Mouse (Mus musculus): ENCODE measurements around the gene Lmo1.

Lmo1 gene

DNA sequence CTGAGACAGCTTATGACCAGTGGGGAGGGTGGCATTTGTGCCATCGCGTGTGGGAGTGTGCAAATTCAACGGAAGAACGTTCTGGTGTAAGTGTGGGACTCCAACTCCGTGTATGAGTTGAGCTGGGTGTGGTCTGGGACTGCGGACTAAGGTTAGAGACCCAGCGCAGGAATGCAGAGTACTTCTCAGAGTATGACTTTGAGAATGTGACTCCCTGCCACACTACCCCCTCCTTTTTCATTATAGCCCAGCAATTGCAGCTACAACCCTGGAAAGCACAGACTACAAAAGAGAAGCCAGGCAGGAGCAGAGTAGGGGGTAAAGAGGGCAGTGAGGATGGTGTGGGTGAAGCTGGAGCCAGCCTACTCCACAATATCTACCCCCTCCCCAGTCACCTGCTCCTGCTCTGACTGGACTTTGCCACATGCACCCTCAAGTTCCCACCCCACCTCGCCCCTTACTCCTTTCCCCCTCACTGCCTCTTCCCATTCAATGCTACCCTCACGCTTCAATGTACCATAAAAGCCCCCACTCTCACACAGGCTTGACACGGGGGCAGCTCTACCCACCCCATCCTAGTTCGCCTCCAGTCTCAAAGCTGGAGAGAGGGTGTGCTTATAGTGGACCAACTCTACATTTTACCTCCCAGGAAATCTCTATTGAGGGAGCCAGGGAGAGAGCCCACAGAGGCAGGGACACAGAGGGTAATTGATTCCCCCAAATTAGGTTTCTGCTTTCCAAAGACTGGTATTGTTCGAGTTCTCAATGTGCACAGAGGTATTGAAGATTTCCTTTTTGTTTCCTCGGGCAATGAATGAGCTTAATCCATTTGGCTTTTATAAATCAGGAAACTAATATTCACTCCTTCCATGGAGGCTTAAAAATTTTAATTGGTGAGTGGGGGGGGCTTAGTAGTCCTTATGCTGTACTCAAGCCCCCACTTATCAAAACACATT lies 941 bp upstream of the Lmo1 start:
- no peak for DNase-seq (ENCODE audit: low read depth, low spot score)

DNA sequence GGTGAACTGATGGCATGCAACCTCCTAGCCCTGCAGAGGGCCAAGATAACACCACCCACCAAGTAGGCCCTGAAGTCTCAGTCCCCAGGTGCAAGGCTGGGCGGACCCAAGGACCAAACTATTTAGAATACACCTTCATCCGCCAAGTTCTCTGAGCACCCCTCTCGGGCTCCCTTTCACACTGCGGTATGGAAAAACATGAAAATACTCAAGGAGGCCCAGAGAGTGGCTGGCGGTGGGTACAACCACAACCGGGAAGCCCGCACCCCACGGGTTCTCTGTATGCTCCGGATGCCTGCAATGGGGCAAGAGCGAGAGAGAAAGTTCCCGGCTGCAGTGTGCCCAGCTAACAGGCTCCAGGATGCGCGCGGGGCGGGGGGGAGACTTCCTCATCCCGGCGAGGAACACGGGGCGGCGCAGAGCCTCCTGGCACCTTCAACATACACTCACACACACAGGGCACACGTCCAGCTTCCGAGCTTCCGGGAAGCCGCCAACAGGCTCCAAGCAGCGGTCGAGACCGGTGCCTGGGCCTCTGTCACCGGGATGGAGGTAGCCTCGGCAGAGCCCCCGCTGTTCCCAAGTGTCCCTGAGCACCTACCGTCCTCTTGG lies 564 bp downstream of the Lmo1 start:
- DNase-seq (ENCODE audit: low read depth, low spot score): no peak

DNA sequence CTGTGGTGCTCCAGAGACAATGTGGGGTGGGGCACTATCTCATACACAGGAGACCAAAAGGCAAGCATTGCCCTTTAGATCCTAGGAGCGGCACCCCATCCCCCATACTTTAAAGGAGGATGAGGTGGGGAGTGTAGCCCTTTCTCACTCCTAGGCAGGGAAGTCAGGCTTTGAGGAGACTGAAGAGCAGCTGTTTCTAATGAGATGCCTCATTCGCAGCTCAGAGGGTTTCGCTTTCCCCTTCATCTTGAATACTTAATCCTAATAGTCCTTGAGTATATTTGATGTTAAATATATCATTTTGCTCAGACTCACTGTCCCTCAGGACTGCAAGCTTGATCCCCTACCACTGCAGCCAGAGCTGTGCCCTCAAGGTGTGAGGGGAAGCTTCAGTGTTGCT lies 3.1 kb downstream of the Lmo1 start:
- DNase-seq (ENCODE audit: low read depth, low spot score): no peak

DNA sequence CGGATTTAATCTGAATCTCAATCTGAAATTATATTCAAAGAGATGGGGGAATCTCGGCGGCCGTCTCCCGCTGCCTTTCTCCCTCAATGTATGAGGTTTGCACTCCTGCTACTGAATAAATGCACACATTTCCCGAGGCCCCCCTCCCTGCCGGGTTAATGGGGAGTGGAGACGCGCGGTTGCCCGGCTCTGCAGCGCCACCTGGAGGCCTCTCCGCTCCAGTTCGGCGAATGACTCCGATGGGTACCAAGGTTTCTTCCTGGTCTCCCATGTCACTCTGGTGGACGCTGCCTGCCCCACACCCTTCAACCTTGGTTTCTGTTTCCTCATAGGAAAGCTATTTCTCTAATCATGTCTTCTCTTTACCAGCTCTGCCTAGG lies 4.6 kb downstream of the Lmo1 start:
- DNase-seq (ENCODE audit: low read depth, low spot score): peak; percentile 43

DNA sequence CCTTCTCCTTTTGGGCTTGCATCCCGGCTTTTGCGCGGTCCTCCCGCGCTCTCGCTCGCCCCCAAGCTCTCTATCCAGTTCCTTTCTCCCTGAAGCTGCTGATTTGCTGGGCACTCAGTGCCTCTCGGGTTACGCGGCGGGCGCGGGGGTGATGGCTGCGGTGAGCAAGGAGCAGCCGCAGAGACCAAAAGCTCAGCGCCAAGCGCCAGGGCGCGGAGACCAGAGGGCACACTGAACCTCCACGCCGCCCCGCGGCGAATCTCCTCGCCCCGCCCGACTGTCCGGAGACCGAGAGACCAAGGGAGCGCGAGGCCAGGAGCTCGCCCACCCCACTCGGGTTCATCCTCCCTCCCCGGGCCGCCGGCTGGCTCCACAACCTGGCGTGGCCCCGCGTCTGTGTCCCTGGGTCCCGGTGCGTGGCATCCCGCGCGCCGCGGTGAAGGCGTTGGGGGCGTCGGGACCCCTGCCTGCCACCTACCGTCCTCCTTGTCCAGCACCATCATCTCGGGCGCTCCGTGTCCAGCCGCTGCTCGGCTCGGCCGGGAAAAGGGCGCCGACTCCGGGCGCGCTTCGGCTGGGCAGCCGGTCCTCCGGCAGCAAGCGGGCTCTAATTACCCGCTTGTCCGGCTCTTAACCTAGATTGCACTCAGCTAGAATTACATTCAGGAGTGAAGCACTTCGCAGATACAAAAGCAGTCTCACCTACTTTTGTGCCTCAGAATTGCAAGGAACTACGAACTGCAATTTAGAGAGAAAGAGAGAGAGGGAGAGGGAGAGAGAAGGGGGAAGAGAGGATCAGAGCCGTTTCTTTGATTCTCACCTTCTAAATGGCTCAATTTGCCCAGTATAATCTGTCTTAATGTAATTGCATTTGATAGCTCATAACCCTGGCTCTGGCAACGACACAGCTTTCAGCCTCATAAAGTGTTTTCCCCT lies 5.2 kb downstream of the Lmo1 start:
- DNase-seq (ENCODE audit: low read depth, low spot score): no peak

DNA sequence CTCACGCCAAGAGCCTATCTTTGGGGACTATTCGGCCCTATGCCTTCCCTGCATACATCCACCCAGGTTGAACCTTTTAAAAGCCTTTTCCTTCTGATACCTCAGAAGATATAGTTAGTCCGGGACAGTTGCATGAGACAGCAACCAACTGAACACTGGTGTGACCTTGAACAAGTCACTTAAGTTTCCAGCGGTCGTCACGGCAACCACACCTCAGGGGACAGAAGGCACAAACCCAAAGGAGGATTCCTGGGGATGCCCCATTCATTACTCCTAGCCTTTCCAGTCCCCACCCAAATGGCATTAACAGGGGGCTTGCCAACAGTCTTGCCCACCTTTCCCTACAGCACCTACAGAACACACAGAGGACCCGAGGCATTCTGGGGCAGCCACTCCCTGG lies 6.3 kb downstream of the Lmo1 start:
- DNase-seq (ENCODE audit: low read depth, low spot score): no peak

DNA sequence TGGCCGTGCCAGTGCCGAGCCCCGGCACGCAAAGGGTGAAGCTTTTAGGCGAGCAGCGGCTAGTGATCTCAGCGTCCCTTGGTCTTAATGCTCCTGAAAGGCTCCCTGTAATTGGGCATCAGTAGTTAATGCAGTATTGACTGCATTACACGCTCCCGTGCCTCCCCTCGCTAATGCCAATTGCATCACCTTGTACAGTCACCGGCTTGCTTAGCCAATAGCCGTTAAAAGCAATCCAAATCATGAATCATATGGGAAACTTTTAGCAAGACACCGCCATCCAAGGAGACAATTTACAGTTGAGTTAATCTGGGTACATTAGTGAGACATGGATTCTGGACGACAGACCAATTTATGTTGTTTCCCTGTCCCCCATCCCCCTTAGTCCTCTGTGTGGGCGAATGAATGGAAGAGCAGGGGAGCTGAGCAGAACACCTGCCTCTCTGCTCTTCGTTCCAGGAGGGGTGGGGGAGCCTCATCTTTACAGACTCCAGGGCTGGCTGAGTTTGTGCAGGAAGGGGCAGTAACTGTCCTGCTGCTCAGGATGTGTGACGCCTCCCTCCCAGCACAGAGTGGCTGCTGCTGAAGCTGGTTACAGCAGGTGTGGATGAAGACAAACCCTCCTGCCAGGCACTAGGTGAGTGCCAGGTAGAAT lies 8.9 kb downstream of the Lmo1 start:
- DNase-seq (ENCODE audit: low read depth, low spot score): no peak

DNA sequence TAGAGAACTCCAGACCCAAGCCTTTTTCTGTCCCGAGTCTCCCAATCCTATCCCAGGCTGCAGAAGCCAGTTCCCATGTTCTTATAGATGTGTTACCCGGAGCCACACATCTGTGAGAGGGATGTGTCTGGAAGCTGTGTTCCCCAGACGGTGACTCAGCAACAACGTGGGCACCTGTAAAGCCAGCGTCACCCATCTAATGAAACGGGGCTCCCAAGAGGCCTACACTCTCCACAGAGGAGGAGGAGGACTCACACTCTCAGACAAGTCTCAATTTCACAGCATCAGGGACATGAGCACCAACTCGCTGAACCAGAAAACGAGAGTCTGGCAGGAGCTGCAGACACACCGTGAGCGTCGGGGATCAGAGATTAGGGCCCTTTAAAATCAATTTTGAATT lies 20.7 kb downstream of the Lmo1 start:
- no peak for DNase-seq (ENCODE audit: low read depth, low spot score)

DNA sequence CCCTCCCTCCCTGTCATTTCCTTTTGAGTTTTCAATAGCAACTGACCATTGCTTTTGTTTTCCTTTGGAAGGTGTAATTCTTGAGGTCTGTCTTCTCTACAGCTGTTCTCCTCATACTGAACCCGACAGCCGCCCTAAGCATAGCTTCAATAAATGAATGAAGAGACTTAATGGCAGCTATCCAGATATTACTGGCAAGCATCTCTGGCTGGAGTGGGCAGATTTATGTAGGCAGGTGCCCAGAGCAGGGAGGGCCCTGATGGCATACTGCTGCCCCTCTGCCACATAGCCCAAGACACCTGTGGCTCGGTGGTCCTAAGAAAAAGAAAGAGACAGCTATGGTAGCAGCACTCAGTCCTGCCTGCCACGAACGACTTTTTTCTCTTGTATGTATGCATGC lies 21.5 kb downstream of the Lmo1 start:
- no peak for DNase-seq (ENCODE audit: low read depth, low spot score)

DNA sequence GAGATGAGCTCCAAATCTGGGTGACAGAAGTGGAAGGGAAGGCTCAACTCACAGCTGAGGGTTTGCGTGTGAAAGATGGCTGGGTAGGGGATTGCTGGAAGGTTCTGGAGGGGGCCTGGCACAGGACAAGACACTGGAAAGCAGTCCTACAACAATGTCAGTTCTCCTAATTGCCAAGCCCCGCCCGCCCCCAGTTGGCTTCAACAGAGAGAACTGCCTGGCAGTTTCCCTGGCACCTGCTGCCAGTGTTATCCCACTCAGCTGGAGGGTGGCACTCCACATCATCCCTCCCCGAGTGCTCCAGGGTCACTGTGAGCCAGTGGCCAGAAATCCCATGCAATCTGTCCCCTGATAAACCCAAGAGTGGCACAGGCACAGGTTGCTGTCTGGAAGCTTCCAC lies 23.9 kb downstream of the Lmo1 start:
- no peak for DNase-seq (ENCODE audit: low read depth, low spot score)

DNA sequence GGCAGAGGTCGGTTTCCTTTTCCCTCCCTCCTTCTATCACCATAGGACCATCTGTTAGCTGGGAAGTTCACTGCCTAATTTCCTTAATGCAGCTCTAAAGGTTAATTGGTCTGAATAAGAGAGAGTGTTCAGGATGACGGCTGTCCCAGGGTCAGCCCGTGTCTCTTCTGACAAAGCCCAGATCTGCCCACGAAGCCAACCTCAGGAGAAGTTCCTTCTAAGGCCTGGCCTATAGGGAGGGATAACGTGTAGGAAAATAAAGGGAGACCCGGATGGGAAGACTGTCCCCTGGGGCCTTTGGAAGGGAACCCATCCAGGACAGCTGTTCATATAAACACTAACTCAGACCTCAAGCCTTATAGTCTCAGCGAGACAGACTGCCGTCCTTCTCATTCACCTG lies 29.8 kb downstream of the Lmo1 start:
- DNase-seq (ENCODE audit: low read depth, low spot score): no peak

DNA sequence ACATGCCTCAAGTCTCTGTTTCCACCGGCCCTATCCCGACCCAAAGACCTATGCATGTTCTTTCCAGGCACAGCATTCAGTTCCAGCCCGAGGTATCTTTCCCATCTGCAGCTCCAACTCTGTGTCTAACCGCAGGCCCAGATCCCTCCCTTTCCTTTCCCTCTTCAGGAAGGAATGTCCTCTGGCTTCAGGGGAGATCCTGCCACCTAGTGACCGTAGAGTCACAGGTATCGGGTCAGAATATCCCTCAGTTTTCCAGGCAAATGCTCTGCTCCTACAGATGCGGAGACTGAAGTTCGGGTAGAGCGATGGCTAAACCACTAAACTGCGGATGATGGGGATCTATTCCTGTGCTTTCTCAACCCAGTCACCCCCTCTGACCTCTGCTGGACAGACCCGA lies 30.3 kb downstream of the Lmo1 start:
- no peak for DNase-seq (ENCODE audit: low read depth, low spot score)

DNA sequence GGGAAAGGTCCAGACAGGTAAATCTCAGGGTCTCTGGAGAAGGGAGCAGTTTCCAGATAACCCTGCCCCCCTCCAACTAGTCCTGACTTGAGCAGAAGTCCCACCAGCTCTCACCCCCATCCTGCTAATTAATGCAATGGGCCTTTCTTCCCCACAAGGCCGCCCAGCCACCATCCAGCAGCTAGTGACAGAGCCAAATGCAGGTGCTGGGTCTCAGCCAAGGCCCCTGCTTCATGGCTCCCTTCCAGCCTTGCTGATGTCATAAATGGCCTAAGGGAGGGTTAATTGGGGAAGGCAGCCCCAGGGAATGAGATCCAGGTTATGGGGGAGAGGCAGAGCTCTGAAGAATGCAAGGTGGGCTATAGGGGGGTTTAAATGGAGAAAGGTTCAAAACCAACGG lies 32.4 kb downstream of the Lmo1 start:
- no peak for DNase-seq (ENCODE audit: low read depth, low spot score)

DNA sequence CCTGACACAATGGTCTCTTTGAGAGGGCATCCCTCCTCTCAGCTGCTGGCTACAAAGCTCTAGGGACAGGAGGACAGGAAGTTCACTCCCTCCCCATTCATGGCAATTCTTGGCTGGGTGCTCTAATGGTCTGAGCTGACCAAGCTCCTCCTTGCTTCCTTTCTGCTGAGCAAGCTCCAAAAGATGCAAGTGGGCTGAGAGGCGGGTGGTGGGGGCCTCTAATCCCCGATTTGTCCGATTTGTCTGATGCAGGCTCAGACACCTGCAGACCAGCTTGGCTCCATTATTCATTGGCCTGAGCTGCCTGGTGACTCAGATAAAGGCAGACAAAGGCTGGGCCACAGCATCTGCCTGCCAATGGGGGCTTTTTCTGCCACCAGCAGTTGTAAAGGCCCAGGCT lies 33.3 kb downstream of the Lmo1 start:
- no peak for DNase-seq (ENCODE audit: low read depth, low spot score)

DNA sequence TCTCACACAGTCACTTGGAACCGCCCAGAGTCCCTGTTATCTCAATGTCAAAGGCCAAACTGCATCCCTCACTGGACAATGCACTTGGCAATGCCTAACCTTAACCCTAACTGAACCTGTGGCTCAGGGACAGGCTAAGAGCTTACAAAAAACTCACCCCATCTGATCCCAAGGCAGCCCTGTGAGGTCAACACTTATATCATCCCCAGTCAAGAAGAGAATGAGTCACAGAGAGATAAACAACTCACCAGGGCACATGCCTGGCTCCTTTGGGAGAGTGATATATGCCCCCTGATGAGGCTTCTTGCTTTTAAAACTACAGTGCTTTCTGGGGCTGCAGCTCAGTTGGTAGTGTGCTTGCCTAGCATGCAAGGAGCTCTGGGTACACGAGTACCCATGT lies 34.0 kb downstream of the Lmo1 start:
- DNase-seq (ENCODE audit: low read depth, low spot score): no peak

DNA sequence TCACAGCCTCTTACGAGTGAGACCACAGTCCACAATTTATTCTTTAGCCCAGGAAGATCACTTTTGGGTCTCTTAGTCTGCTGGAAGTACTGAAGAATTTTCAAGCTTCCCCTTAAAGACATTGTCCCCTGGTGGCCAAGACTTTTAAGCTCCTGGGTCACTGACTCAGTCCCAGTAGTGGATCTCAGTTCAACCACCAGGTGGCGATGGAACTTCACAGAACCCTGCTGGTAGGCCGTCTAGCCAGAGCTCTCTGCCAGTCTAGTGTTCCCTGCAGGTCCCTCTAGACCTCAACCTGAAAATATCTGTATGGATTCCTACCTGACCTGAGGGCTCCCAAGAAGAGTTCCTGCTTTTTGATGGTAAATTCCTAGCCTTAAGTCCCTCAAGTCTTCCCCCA lies 35.6 kb downstream of the Lmo1 start:
- peak; percentile 60 for DNase-seq (ENCODE audit: low read depth, low spot score)

DNA sequence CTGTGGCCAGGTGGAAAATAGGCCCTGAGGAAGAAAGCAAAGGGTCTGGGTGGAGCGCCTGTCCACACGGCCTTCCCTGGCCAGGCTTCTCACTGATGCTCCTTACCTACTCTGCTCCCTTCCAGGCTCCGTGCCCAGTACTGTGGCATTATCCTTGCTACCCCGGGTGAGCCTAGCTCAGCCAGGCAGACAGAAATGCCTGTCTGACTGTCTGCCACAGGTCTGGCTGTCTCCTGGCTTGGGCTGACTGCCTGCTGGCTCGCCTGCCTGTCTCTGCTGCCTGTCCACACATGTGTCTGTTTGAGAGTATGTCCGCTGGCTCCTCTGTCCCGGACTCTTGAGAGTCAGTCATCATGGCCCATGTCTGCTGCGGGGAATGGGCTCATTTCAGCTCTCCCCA lies 37.6 kb downstream of the Lmo1 start:
- DNase-seq (ENCODE audit: low read depth, low spot score): no peak

DNA sequence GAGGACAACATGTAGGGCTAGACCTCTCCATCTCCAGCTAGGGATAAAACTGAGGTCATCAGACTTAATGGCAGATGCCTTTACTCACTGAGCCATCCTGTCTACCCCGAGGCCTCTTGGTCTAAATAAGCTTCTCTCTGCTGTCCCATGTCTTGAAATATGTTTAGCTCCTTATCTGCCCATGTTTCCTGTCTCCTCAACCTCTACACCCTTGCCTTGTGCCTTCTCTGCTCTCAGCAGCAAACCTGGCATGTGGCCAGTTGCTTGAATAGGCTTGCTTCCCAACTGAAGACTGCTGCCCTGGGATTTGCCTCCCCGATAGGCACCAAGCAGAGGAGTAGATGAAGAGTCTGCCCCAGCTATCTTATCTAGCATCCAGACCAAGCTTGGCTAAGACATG lies 43.4 kb downstream of the Lmo1 start:
- DNase-seq (ENCODE audit: low read depth, low spot score): no peak

DNA sequence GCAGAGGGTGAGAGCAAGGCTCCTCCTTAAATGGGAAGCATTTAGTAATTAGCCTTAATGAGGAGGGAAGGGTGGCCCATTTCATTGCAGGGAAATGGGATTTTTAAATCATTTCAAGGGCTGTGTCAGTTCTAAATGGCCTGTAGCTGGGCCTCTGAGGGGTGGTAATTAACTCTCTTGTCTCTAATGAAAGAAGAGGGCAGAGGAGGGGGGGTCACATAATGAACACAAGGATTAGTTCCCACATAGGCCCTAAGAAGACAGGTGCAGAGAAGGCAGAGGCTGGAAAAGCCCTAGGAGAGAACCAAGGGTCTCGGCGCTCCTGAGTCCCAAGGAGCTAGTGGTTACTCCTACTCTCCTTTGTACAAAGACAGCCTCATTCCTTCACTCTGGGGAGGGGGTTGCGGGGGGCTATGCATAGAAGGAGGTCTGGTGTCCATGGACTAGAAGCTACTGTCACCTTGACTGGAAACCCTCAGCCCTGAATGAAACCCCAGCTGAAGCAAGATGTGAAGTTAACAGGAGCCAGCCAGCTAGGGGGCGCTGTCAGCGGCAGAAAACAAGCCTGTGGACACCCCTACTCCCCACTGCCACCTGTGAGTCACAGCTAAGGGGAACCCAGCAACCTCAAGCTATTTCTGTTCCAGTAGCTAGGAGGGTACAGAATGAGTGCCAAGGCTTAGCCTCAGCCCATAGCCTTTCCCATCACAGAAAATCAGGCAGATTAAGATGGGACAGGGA lies 44.9 kb downstream of the Lmo1 start:
- DNase-seq (ENCODE audit: low read depth, low spot score): no peak

DNA sequence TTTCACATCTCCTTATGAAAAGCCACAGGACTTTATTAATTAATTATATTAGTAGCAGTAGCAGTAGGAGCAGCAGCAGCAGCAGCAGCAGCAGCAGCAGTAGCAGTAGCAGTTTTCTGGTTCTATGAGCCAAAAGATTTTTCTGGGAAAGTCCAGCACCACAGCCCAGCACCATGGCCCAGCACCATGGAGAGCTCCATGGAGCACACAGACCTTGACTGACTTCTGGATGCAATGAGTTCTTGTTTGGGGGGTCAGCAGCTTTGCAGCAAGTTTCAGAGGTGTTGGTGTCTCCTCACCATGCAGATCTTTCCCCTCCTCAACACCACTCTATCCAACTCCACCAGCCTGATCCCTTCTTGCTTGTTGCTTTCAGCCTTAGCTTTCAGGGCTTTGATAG lies 45.6 kb downstream of the Lmo1 start:
- DNase-seq (ENCODE audit: low read depth, low spot score): no peak

DNA sequence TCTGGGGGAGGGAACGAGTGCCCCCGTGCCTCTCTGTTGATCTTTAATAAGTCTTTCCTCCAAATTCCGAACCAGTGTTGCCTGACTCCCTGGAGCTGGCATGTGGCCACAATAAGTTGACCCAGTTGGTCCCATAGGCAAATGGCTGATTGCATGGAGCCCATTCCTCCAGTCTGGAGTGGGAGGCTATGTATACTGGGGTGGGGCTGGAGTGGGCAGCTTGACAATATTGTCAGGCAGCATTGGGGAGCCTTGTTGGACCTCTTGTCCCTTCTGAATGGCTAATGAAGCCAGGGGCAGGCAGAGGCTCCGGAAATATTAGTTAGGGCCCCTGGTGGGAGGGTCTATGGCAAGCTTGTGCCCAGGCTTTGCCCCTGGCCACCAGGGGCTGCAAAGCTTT lies 59.1 kb downstream of the Lmo1 start:
- DNase-seq (ENCODE audit: low read depth, low spot score): no peak
